Mouse (Mus musculus): ENCODE results near the gene Ntsr1.

Ntsr1 gene

GRCm38 (mm10) chr2:180562146-180562545, 62.4 kb downstream of the Ntsr1 start:
- no peak for DNase-seq (ENCODE audit: low read depth, low spot score)

DNA sequence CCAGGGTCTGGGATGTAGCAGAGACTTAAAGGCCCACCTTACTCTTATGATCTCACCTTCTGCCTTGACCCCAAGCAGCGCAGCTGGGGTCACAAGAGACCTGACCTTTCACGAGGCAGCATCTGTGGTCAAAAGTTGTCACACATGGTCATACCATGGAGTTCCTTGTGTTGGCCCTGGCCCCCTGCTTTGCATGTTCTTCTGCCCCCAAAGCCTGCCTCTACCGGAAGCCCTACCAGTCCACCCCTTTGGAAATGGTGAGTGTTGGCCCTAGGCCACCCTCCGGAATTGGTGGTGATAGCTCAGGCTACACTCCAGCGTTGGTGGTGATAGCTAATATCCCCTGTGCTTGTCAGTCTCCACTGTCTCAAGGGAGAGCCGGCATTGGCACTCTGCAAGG, 63.5 kb downstream of the Ntsr1 start:
- DNase-seq (ENCODE audit: low read depth, low spot score), result no peak

GRCm38 (mm10) chr2:180563841-180564240, 64.1 kb downstream of the Ntsr1 start:
- no peak for DNase-seq (ENCODE audit: low read depth, low spot score)

DNA sequence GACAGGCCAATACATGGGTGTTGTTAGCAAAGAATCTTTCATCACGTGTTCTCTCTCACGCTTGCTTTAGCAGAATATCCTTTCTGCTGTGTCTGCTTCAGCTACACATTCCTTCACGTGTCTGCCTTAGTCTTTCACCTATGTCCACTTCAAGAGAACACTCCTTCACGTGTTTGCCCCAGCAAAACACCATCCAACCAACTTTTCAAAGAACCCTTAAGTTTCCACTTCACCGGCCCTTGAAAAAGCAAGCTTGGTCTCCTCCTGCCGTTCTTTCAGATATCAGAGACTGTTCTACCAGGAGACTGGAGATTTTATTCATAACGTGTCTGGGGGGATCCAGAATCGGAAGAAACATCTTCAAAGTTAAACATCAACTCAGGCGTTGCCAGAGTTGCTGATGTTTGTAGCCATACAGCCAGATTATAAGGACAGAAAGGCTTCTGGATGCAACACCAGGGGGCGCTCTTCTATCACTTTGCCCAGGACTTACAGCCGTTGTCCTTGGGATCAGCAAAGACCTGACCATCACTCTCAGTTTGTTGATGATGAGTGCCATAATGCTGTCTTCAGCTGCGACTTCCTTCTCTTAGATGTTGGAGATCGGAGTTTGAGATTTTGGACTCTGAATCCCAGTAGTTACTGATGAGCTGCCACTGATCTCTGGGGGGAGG, 66.6 kb downstream of the Ntsr1 start:
- DNase-seq (ENCODE audit: low read depth, low spot score), result peak; percentile 86

GRCm38 (mm10) chr2:180569028-180569643, 69.4 kb downstream of the Ntsr1 start:
- peak; percentile 31 for DNase-seq (ENCODE audit: low read depth, low spot score)

DNA sequence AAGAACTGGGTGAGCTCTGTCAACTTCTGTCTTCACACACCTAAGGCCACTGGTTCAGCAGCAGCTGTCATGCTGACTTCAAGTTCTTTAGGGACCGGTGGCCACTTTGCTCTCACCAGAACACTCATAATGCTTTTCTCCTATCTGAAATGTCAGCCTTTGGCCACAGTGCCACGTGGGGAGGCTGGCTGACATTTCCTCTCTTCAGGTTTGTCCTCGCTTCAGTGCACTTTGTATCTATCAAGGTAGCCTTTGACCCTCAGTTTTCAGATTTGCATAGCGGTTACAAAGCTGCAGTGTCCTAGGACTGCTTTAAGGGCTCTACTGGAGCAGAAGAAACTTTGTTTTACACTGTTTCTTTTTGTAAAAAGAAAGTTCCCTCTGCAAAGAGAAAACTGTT, 76.7 kb downstream of the Ntsr1 start:
- no peak for DNase-seq (ENCODE audit: low read depth, low spot score)

DNA sequence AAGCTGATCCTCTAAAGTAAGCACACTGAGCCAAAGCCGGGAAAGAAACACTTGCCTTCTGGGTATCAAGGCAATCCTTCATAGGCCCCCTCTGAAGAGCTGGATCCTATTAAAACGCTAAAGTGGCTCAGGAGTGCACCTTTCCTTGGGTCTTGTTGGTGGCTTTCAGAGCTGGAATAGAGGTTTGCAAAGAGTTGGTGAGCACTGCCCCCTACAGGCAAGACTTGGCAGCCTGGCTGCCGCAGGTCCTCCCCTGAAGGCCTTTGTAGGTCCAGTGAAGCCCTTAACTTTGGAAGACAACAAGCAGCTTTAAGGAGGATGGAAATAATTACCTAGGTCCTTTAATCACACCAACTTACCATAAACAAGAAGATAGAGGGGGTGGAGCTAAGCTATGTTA, 78.9 kb downstream of the Ntsr1 start:
- peak; percentile 88 for DNase-seq (ENCODE audit: low read depth, low spot score)

DNA sequence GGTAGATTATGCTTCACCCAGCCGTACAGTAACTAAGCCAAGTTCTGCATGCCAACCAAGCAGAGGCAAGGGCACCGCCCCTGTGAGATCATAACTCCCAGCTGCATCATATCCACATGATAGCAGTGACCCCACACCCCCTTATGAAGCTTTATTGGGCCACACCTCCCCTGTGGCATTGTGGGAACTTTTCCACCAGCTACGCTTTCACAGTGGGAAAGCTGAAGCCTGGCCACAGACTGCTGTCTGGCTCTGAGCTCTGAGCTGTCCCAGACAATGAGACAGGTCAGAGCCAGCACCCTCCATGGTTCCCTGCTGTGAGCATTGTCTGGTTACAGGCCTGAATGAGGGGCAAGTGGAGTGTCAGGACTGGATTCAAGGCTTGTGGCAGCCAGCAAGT, 81.2 kb downstream of the Ntsr1 start, which contains the start of gene Mrgbp:
Mrgbp (plus strand) TSS at position 303 of the 400 bp plus-strand sequence.
- peak; percentile 50 for DNase-seq (ENCODE audit: low read depth, low spot score)

- DNase-seq (ENCODE audit: low read depth, low spot score), result peak; percentile 99
Measured at GRCm38 (mm10) chr2:180582481-180583153, 82.8 kb downstream of the Ntsr1 start.

DNA sequence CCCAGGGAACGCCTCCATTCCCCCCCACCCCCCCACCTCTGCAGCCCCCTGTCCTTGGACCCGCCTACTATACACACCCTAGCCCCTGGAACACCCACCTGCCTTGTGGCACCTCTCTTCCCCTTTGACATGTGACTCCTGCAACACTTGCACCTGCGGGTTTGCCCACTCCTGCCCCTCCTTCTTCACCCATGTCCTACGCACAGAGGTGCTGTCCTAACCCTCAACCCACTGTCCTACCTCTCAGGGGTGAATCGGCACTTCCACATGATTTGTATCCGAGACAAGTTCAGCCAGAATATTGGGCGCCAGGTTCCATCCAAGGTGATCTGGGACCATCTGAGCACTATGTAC, 83.4 kb downstream of the Ntsr1 start:
- no peak for DNase-seq (ENCODE audit: low read depth, low spot score)

- no peak for DNase-seq (ENCODE audit: low read depth, low spot score)
Measured at GRCm38 (mm10) chr2:180588736-180589122, 89.0 kb downstream of the Ntsr1 start.

DNA sequence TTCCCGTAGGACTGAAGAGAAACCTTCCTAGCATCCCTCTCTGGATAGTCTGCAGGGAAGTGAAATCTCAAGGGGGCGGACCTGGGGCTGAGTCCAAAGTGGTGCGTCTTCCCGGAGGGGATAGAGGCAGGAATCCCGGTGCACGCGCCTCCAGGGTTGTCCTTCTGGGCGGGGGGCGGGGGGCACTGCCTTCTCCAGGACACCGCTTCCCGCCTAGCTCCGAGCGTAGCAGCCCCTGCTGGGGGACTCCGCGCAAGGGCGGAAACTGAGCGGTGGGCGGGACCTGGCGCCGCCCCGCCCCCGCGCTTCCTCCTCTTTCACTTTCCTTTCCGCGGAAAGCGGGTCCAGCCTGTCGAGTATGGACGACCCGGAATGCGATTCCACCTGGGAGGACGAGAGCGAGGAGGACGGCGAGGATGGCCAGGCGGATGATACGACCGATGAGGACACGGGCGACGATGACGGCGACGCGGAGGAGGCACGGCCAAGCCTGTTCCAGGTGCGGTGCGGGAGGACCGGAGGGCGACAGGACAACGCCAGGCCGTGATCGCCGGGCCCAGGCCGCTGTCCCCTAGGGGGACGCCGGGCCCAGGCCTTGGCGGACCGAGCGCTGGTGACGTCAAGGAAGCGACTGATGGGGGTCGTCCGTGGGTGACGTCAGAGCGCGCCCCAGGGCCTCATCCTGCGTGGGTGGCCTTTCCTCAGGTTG, 89.5 kb downstream of the Ntsr1 start, which contains the start of gene Ogfr:
Ogfr (plus strand) TSS at position 123 of the 709 bp plus-strand sequence.
- DNase-seq (ENCODE audit: low read depth, low spot score), result peak; percentile 83

Data from 3T3-L1 (cell line).